Mouse (Mus musculus): ENCODE data around the gene Pnpla2. TPM values are rescaled to one million over a fixed set of nuclear protein-coding genes. Genes with fewer than 3 reads are reported as not detected.

Pnpla2 gene
- total RNA-seq, 4 experiments from 2014 or later, result 23.0 to 31.8 (median 24.3) TPM

DNA sequence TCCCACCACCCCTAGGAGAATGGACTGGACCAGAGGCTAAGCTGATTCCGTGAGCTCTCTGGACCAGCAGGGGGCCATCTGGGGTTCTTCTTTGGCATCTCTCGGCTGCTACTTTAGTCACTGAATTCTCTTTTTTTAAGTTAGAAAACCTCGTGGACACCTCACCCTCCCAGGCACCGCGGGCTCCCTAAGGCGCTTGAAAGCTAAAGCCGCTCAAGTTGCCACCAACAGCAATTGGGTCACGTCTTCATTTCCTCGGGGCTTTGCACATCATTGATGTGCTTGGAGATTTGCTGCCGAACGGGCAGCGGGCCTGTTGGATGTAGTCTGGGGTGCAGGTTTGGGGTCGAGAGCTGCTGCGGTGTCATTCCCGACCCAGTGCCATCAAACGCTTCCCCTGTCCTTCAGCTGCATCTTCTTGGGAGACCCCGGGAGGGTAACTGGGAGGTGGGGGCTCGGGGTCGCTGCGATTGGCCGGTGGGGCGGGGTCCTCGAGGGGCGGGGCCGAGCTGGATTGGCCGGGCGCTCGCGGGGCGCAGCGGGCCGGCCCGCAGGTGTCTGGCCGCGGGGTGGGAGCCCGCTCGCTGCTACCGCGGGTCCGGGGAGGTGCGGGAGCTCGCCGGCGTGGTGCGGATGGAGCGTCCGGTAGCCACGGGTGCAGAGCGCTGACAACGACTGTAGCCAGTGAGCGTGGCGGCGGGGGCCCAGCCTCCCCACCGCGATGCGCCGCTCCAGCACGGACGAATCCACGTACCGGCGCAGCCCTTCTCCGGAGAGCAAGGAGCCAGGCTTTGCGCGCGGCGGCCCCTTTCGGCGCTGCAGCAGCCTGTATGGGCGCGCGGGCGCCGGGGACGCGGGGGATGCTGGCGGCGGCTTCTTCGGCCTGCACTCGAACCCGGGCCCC lies 26.8 kb downstream of the Pnpla2 start:
- DNase-seq (ENCODE audit: low spot score in 2 of 2), result no peak

DNA sequence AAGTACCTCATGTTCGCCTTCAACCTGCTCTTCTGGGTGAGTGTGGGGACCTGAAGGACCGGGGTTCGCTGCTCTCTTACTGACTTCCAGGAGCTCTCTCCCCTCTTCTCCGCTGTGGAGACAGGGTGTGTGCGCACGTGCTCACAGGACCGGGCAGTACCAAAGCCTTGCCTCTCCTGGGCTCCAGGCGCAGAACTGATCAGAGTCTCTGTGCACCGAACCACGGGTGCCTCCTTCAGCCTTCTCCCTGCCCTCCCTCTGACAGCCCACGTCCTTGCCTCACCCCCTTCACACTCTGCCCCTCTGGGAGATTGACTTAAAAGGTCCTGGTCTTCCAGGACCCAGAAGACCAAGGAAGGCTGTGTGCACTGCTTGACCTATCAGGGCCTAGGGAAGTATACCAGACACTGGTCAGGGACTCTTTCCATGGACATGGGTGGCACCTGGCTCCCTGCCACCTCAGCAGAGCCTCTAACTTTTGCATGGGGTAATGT lies 27.6 kb downstream of the Pnpla2 start:
- DNase-seq (ENCODE audit: low spot score in 2 of 2), result no peak

DNA sequence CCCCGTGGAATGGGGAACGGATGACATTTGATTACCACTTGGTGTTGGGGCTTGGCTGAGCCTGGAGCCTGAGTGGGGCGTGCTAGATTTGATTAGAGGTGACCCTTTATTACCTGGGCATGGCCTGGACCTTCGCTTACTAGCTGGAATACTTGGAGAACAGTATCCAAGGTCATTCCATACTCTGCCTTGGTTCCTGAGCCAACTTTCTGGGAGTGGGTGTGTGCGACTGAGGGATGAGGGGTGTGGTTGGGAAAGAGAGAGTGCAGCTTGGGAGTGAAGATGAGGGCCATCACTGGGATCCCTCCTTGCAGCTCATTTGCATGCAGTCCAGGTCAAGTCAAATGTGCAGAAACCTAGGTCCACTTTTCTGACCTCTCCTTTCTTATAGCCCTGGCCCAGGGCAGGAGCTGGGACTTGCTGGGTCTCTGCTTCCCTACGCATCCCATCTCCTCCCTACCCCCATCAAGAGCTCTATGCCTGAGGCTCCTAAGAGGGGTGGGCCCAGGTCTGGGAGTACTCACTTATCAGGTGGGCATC lies 28.2 kb downstream of the Pnpla2 start:
- DNase-seq (ENCODE audit: low spot score in 2 of 2), result no peak

DNA sequence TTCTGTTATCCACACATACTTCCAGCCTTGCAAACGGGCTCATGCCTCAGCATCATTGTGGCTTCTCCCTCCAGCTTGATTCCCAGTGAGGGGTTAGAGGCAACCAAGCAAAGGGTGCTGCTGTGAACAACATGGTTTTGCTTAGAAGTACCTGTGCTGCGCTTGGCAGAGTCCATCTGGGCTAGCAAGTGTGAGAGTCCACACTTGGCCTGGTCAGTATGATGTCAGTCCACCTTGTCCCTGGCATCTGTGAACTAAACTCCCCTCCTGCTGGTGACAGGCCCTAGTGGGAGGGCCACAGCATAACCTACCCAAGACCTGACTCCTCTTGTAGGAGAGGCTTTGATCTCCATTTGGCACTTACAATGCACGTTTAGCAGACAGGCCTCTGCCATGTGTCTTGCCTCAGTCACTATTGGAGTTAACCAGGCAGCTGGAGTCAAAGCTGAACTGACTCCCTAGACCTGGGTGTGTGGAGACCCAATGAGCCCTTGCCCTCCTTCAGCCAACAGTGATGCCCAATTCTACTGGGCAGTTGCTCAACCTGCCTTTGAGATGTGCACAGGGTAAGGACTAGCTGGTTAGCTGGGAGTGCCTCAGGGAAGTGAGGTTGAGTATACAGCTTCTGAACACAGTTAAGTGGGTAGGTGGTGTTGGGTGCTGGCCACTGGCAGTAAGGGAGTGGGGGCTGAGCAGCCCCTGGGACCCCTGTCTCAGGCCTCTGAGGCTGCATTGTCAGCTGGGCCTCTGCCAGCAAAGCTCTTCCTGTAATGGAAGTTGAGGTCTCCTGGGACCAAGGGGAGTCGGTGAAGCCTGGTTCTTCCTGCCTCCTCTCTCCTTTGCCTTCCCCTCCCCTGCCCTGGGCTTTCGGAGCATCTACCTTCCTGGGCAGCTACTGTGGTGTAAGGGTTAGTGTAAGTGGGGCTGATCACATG lies 29.5 kb downstream of the Pnpla2 start:
- no peak for DNase-seq (ENCODE audit: low spot score in 2 of 2)

DNA sequence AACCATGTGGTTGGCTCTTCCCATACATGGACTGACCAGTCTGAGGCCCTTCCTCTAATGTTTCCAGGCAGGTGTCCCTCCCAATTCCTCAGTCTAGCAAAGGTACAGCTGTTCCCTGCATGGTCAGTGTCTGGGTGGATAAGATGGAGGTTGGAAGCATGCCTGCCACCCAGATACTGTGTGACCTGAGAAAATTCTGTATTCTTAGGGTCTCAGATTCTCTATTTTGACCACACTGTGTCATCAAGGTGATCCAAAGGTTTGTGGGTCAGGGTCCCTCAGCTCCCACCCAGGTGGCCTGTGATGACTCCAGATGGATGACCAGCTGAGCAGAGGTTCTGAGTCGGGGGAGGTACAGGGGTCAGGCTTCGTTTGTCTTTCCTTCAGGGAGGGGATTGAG lies 30.2 kb downstream of the Pnpla2 start:
- no peak for DNase-seq (ENCODE audit: low spot score in 2 of 2)

DNA sequence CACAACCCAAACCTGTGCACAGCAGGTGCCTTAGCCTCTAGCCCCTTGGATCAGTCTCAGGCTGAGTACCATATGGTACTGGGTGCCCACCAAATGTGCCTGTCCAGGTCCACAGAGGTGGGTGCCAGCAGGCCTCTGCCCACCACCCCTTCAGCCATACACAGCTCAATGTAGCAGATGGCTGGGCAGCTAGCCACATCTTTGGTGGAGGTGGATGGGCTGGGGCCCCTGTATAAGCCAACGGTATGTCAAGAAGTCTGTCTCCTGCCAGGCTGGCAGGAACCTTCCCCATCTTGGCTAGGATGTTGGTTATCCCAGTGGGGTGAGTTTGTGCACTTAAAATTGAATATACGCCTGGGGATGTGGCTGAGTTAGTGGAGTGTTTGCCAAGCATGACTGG lies 30.6 kb downstream of the Pnpla2 start:
- no peak for DNase-seq (ENCODE audit: low spot score in 2 of 2)

DNA sequence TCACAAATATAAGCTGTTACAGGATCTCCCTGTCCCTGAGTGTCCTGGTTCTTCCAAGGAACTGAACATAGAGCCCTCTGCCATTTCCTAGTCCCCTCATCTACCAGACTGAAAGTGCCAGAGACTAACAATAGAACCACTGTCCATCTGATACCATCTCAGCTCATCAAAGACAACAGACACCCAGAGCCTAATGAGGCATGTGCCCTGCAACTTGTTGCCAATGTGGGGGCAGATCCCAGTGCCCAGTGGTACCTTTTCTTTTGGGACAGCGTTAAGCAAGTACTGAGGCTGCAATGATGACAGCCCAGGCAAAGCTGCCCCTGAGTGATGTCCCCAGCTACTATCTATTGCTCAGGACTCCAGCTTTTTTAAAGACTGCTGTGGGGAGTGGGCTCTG lies 31.2 kb downstream of the Pnpla2 start:
- no peak for DNase-seq (ENCODE audit: low spot score in 2 of 2)

DNA sequence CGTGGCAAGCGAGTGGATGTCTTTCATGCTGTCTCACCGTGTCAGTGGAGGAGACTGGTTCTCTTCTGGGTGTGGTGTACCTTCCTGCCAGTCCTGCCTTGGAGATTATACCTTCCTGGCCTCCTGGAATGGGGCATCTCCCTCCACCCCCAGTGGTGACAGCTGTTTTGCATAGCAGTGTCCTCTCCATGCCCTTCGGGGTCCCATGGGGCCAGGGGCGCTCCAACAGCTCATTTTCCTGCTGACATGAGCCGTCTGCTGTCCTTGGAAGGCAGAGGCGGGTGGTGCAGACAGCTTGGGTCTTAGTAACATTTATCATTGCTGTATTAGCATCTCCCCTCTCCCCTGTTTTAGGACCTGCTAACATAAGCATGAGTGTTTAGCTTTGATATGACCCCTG lies 32.1 kb downstream of the Pnpla2 start:
- DNase-seq (ENCODE audit: low spot score in 2 of 2), result no peak

DNA sequence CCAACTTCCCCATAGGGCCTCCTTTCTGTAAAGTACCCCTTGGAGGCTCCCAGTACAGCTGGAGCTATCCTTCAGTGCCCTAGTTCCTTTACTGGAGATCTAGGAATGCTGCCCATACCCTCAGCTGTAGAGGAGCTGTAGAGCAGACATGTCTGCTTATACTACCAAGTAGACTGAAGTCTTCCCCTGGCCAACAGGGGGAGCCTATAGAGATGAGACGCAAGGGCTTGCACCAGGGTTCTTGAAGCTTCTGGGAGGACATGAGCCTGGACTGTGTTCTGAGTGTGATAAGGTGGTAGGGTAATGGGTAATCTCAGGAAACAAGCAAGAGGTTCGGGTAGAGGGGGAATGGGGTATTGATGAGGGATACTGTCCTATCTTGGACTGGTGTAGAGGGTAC lies 36.2 kb downstream of the Pnpla2 start:
- no peak for DNase-seq (ENCODE audit: low spot score in 2 of 2)

DNA sequence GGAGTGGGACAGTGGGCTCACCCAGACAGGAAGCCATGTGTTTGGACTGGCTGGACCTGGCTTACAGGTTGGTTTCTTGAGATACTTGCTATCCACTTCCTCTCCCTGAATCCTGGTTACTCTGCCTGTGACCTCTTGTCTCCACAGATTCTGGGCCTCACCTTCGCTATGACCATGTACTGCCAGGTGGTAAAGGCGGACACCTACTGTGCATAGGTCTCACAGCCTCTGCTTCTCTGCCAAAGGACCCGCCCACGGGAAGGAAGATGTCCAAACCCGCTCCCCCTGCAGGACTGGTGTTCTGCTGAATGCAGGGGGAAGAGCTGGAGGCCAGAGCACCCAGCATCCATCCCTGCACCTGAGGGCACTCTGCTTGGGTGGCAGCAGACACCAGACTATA lies 37.7 kb downstream of the Pnpla2 start:
- DNase-seq (ENCODE audit: low spot score in 2 of 2), result no peak

DNA sequence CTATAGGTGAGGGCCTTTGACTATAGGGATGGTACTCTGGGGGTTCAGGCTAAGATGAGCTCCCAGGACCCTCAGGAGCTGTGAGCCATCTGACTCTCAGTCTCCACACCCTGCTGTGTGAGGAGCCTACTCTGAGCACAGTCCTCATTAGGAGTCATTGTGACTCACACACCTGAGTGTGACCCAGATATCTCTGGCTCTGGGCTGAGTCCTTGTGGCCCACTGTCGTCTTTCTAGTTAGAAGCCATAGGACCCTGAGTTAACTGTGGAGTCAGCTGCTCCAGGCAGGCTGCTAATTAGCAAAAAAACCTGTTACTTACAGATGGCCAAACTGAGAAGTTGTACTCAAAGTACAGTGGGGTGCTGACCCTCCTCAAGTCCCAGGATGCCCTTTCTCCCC lies 38.7 kb downstream of the Pnpla2 start:
- no peak for DNase-seq (ENCODE audit: low spot score in 2 of 2)

DNA sequence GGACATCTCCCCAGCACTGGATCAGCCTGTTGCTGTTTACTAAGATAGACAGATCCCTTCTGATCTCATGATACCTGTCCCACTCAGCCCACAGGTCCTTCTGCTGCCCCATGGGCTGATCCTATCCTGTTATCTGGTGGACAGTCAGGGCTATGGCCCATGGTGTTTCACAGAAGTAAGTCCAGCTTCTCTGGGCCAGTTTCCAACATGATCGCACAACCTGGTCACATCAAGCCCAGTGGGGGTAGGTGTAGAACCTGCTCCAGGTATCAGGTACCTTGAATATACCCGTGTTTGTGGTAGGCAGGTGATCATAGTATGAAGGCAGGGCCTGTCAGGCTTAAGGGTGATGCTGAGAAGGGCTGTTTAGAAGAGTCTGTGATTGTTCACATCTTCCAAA lies 40.4 kb downstream of the Pnpla2 start:
- no peak for DNase-seq (ENCODE audit: low spot score in 2 of 2)

DNA sequence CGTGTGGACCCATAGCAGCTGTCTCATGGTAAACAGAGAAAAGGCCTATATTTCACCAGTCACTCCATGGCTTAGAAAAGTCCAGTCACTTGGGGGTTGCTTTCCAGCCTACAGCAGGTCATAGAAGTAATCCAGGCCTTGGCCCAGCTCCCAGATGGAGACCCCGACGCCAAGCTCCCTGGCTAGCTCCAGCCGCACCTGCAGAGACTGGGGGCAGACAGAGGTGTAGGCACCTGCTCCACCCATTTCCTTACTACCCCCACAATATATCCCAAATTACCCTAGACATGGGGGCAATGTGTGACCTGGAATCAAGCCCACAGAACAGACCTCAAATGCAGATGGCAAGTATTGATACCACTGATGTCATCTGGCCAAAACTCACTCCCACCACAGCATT lies 40.9 kb downstream of the Pnpla2 start:
- no peak for DNase-seq (ENCODE audit: low spot score in 2 of 2)

DNA sequence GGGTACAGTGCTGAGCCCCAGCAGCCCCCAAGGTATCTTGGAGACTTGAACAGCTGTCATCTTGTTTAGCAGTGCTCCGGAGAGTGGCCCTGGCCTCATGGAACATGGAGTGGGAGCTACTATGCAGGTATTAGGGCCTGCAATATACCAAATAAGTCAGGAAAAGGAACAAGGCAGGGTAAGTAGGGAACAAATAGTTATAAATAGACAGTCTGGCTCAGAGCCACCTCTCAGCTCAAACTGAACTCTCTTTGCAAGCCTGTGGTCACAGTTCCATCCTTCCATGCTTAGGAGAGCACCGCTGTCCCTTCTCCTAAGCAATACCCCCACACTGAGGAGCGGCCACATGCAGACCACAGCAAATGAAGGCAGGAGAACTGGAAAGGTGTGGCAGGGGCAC lies 42.6 kb downstream of the Pnpla2 start:
- DNase-seq (ENCODE audit: low spot score in 2 of 2), result no peak

DNA sequence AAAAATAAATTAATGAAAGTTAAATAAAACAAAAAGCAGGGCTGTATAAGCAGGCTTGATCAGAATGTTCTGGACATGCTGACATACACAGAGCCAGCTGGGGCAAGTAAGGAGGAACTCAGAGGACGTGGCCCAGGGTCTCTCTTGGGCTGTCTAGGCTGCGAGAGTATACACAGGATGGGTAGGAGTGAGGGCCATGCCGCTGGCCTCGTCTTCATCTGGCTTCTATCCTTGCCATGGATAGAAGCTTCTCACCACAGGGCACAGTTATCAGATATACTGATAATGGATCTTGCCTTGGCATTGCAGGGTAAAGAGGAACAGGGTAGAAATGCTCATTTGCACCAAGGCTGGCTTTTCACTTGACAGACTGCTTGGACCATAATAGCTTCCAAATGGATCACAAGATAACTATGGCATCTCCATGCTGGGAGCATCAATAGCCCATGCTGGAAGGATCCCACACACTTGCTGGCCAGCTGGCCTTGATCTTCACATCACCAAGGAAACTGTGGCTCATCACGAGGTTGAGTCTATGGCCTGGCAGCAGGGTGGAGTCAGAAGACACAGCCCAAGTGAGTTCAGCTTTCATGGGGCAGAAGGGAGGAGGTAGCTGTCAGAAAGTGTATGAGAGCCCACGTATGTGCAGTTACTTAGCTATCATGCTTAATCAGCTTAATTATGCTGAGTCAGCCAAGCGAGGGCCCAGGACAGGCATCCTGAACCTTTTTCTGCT lies 47.0 kb downstream of the Pnpla2 start:
- DNase-seq (ENCODE audit: low spot score in 2 of 2), result no peak

DNA sequence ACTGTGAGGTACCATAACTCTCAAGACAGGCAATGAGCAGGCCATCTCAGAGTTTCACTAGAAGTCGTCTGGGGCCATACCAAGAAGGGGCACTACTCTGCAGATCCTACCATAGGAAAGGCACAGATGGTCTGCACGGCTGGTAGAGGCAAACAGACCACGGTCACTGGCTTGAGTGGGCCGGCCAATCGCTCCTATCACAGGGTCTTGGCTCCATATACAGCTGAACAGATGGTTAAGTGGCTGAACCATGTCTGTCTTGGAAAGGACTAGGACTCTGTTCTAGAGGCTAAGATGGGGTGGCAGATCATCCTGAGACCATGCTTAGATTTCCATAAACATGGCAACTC lies 47.5 kb downstream of the Pnpla2 start:
- DNase-seq (ENCODE audit: low spot score in 2 of 2), result no peak

DNA sequence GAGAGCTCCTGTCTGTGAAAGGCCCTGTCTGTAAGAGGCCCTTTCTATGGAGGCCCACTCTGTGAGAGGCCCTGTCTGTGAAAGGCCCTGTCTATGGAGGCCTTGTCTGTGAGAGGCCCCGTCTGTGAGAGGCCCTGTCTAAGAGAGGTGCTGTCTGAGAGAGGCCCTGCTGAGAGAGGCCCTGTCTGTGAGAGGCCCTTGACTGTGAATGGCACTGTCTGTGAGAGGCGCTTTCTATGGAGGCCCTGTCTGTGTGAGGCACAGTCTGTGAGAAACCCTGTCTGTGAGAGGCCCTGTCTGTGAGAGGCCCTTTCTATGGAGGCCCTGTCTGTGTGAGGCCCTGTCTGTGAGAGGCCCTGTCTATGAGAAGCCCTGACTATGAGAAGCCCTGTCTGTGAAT lies 51.3 kb downstream of the Pnpla2 start:
- DNase-seq (ENCODE audit: low spot score in 2 of 2), result no peak

DNA sequence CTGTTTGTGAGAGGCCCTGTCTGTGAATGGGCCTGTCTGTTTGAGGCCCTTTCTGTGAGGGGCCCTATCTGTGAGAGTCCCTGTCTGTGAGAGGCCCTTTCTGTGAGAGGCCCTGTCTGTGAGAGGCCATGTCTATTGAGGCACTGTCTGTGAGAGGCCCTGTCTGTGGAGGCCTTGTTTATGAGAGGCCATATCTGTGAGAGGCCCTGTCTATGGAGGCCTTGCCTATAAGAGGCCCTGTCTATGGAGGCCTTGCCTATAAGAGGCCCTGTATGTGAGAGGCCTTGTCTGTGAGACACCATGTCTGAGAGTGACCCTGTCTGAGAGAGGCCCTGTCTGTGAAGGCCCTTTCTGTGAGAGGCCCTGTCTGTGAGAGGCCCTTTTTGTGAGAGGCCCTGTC lies 53.2 kb downstream of the Pnpla2 start:
- no peak for DNase-seq (ENCODE audit: low spot score in 2 of 2)

DNA sequence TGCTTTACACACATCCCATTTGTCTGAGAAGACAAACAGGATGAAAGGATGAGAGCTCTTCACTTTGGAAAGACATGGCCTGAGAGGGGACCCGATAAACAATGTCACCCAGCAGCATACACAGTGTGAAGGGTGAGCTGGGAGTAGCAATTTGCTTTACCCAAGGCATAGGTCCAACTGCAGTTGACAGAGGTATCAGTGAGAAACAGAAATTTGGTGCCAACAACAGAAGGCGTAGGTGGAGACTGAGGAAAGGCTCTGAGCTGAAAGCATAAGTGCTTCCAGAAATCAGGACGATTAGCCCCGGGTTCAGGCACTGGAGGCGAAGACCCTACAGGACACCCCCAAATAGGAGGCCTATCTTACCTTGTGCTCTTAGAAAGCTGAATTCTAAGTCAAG lies 55.2 kb downstream of the Pnpla2 start:
- no peak for DNase-seq (ENCODE audit: low spot score in 2 of 2)

Measured in layer of hippocampus, adult 8-10 months (tissue).